8 mouse cellular contexts compared by ENCODE assay signal in genomic region chr11:78694249-78694648, GRCm38 (mm10). TPM values are rescaled to one million over a fixed set of nuclear protein-coding genes. Genes with fewer than 3 reads are reported as not detected.
DNase-seq lines count a peak whose midpoint lies in the region; ATAC-seq and TF ChIP-seq lines count a peak whose summit lies in the region.

No protein-coding gene starts in this region.

- H3K27me3 ChIP-seq in neural tube, embryonic 11.5 days (ENCODE audit: control insufficient read depth, insufficient read depth, low read length) = no peaks in the 10 kb centered on the region
- no peaks in the 10 kb centered on the region for H3K27me3 ChIP-seq in hindbrain, embryonic 15.5 days
- no peaks in the 10 kb centered on the region for H3K27me3 ChIP-seq in neural tube, embryonic 15.5 days (replicated peaks)
- no peaks in the 10 kb centered on the region for H3K27me3 ChIP-seq in cerebellum, adult 2 months (ENCODE audit: control insufficient read depth, insufficient read depth, low read length)

- no peaks in the 10 kb centered on the region for H3K36me3 ChIP-seq in neural tube, embryonic 11.5 days (ENCODE audit: control insufficient read depth, insufficient read depth, low read length)
- H3K36me3 ChIP-seq in hindbrain, embryonic 15.5 days = no peaks in the 10 kb centered on the region
- H3K36me3 ChIP-seq in neural tube, embryonic 15.5 days = no peaks in the 10 kb centered on the region

- no peak for ATAC-seq in neural tube, embryonic 11.5 days (ENCODE audit: insufficient read depth, low FRiP score, low TSS enrichment)
- ATAC-seq in hindbrain, embryonic 15.5 days (ENCODE audit: low FRiP score, low read depth) = no peak
- ATAC-seq in neural tube, embryonic 15.5 days (ENCODE audit: low FRiP score) = no peak

- no peak overlapping the region for H3K27ac ChIP-seq in neural tube, embryonic 11.5 days (ENCODE audit: low read depth, low read length)
- no peak overlapping the region for H3K27ac ChIP-seq in hindbrain, embryonic 15.5 days (replicated peaks)
- H3K27ac ChIP-seq in neural tube, embryonic 15.5 days (replicated peaks) = no peak overlapping the region
- no peak overlapping the region for H3K27ac ChIP-seq in cerebellum, adult 2 months (ENCODE audit: insufficient read depth, low read length)

- no peak for TF ChIP-seq POLR2A in cerebellum, adult 2 months (IDR thresholded peaks at IDR 0.05; ENCODE audit: borderline replicate concordance, insufficient read depth, low read length)

- TF ChIP-seq CTCF in cerebellum, adult 2 months (IDR thresholded peaks at IDR 0.05; ENCODE audit: borderline replicate concordance, insufficient read depth, low read depth, low read length) = no peak

- no peaks in the 10 kb centered on the region for H3K9me3 ChIP-seq in neural tube, embryonic 11.5 days (ENCODE audit: control insufficient read depth, low read length)
- no peaks in the 10 kb centered on the region for H3K9me3 ChIP-seq in hindbrain, embryonic 15.5 days
- H3K9me3 ChIP-seq in neural tube, embryonic 15.5 days (replicated peaks) = no peaks in the 10 kb centered on the region

- H3K4me3 ChIP-seq in neural tube, embryonic 11.5 days (ENCODE audit: low read depth, low read length) = no peak overlapping the region
- H3K4me3 ChIP-seq in hindbrain, embryonic 15.5 days = peak overlapping the region; percentile 22
- peak overlapping the region; percentile 5; the same call in 1 of the 2 replicates for H3K4me3 ChIP-seq in neural tube, embryonic 15.5 days (replicated peaks)
- H3K4me3 ChIP-seq in cerebellum, adult 2 months (replicated peaks; ENCODE audit: insufficient read depth, low read depth, low read length) = no peak overlapping the region

- DNase-seq in adrenal gland, postnatal 10 days = peak; percentile 55
- no peak for DNase-seq in adrenal gland, postnatal 4 days (ENCODE audit: low spot score in 2 of 2)
- DNase-seq in neural tube, embryonic 11.5 days (ENCODE audit: low spot score) = no peak
- no peak for DNase-seq in neural tube, embryonic 10.5 days (ENCODE audit: extremely low spot score, low spot score)
- DNase-seq in cerebellum, adult 2 months = no peak
- DNase-seq in right cerebral cortex, postnatal 14 days = no peak

- H3K4me1 ChIP-seq in neural tube, embryonic 11.5 days (ENCODE audit: control insufficient read depth, insufficient read depth, low read length) = peaks cover 20% of the 10 kb centered on the region
- H3K4me1 ChIP-seq in hindbrain, embryonic 15.5 days (replicated peaks) = peaks cover 53% of the 10 kb centered on the region
- H3K4me1 ChIP-seq in neural tube, embryonic 15.5 days = peaks cover 48% of the 10 kb centered on the region
- no peaks in the 10 kb centered on the region for H3K4me1 ChIP-seq in cerebellum, adult 2 months (ENCODE audit: control insufficient read depth, insufficient read depth, low read length)

- peak overlapping the region; percentile 26 for H3K4me2 ChIP-seq in neural tube, embryonic 11.5 days (ENCODE audit: low read depth)
- peak overlapping the region; percentile 73 for H3K4me2 ChIP-seq in hindbrain, embryonic 15.5 days
- H3K4me2 ChIP-seq in neural tube, embryonic 15.5 days = peak overlapping the region; percentile 74

- H3K9ac ChIP-seq in neural tube, embryonic 11.5 days (ENCODE audit: low read length) = no peak overlapping the region
- no peak overlapping the region for H3K9ac ChIP-seq in hindbrain, embryonic 15.5 days
- no peak overlapping the region for H3K9ac ChIP-seq in neural tube, embryonic 15.5 days (replicated peaks)

- 69% methylated on average over 3 of the region's 3 CpGs for WGBS in neural tube, embryonic 11.5 days
- WGBS in hindbrain, embryonic 15.5 days = 52% methylated on average over 3 of the region's 3 CpGs
- WGBS in neural tube, embryonic 15.5 days = 41% methylated on average over 3 of the region's 3 CpGs
- WGBS in cerebellum, adult 2 months = 68% methylated on average over 3 of the region's 3 CpGs

RNA-seq across cellular contexts. Expression of gene Nlk, which starts 2.9 kb away (rescaled TPM):
- total RNA-seq in adrenal gland, postnatal 10 days (2021) = 10 to 100 TPM; 29.1 to 33.5 TPM
- total RNA-seq in adrenal gland, postnatal 4 days (2021) = 10 to 100 TPM; 43.9 to 44.0 TPM
- polyA plus RNA-seq in neural tube, embryonic 11.5 days (2014; fragmentation: Nextera tagmentation; extraction: Ambion mirVana) = 25.3 and 26.9 TPM in 2 replicates
- 22.4 and 24.0 TPM in 2 replicates for polyA plus RNA-seq in hindbrain, embryonic 15.5 days (2015; fragmentation: Nextera tagmentation; extraction: Ambion mirVana)
- polyA plus RNA-seq in neural tube, embryonic 15.5 days (2015; fragmentation: Nextera tagmentation; extraction: Ambion mirVana) = 21.1 and 25.4 TPM in 2 replicates
- polyA plus RNA-seq in cerebellum, adult 2 months (2012; rRNA removed) = 25.6 TPM in 2 replicates

RNA-seq across cellular contexts. Expression of gene Ccnq, which starts 57.3 kb away (rescaled TPM):
- 10 to 100 TPM; 29.1 to 33.7 TPM for total RNA-seq in adrenal gland, postnatal 10 days (2021)
- 10 to 100 TPM; 46.8 to 50.9 TPM for total RNA-seq in adrenal gland, postnatal 4 days (2021)
- polyA plus RNA-seq in neural tube, embryonic 11.5 days (2014; fragmentation: Nextera tagmentation; extraction: Ambion mirVana) = 37.5 and 38.9 TPM in 2 replicates
- 28.0 and 28.4 TPM in 2 replicates for polyA plus RNA-seq in hindbrain, embryonic 15.5 days (2015; fragmentation: Nextera tagmentation; extraction: Ambion mirVana)
- polyA plus RNA-seq in neural tube, embryonic 15.5 days (2015; fragmentation: Nextera tagmentation; extraction: Ambion mirVana) = 31.2 and 32.2 TPM in 2 replicates
- 30.8 and 31.2 TPM in 2 replicates for polyA plus RNA-seq in cerebellum, adult 2 months (2012; rRNA removed)

Comparison
In these comparisons a context has a peak if more than half of its experiments do, and no peak if none do; other contexts are left out.
1. H3K4me3 ChIP-seq: peak in hindbrain, embryonic 15.5 days (single experiment) and neural tube, embryonic 15.5 days (single experiment); none in neural tube, embryonic 11.5 days (single experiment) and cerebellum, adult 2 months (single experiment).
2. Peak in every context shown above with its lines, with median percentiles within 50 percentile points of each other: H3K4me2 ChIP-seq.